17 mouse cellular contexts compared by ENCODE assay signal in genomic region chr6:115767357-115767756, GRCm38 (mm10). TPM values are rescaled to one million over a fixed set of nuclear protein-coding genes. Genes with fewer than 3 reads are reported as not detected.
A peak's percentile ranks its signal among the peaks of the same experiment; 100 is the strongest.
DNase-seq lines count a peak whose midpoint lies in the region; ATAC-seq and TF ChIP-seq lines count a peak whose summit lies in the region.
"Had no signal": no experiment of that assay in that cellular context is flagged by ENCODE, and none has a peak within 500 bp of the region (broad histone marks: within the 10 kb centered on the region; RNA-seq: fewer than 3 reads in every experiment).

No protein-coding gene starts in this region.

- WGBS in kidney, embryonic 15.5 days: 39% methylated on average over 9 of the region's 9 CpGs
- 38% methylated on average over 9 of the region's 9 CpGs for WGBS in midbrain, postnatal 0 days

- no peak for ATAC-seq in kidney, embryonic 15.5 days (replicated peaks; ENCODE audit: low FRiP score)
- no peak for ATAC-seq in midbrain, postnatal 0 days (ENCODE audit: low FRiP score)
- ATAC-seq: inflammation-experienced regulatory T-cells, adult 6 months had no signal

- H3K27me3 ChIP-seq in kidney, embryonic 15.5 days: no peaks in the 10 kb centered on the region
- H3K27me3 ChIP-seq in midbrain, postnatal 0 days (ENCODE audit: insufficient read depth, low read length): no peaks in the 10 kb centered on the region
- H3K27me3 ChIP-seq: CH12.LX; stomach, embryonic 15.5 days had no signal

- no peaks in the 10 kb centered on the region for H3K9me3 ChIP-seq in kidney, embryonic 15.5 days (replicated peaks)
- no peaks in the 10 kb centered on the region for H3K9me3 ChIP-seq in midbrain, postnatal 0 days (ENCODE audit: low read length)
- H3K9me3 ChIP-seq: stomach, embryonic 15.5 days had no signal

- H3K4me2 ChIP-seq in kidney, embryonic 15.5 days: no peak overlapping the region
- no peak overlapping the region for H3K4me2 ChIP-seq in midbrain, postnatal 0 days (ENCODE audit: low read depth, low read length, poor library complexity, severe bottlenecking)
- H3K4me2 ChIP-seq: stomach, embryonic 15.5 days had no signal

- no peaks in the 10 kb centered on the region for H3K36me3 ChIP-seq in kidney, embryonic 15.5 days
- H3K36me3 ChIP-seq in midbrain, postnatal 0 days (ENCODE audit: insufficient read depth, low read length): no peaks in the 10 kb centered on the region
- H3K36me3 ChIP-seq: midbrain, embryonic 10.5 days; stomach, embryonic 15.5 days had no signal

- TF ChIP-seq CTCF in midbrain, postnatal 0 days (IDR thresholded peaks at IDR 0.05): no peak

- 0 out of 2 replicates have a peak overlapping the region, but pooled peaks have one; percentile 47 for H3K27ac ChIP-seq in kidney, embryonic 15.5 days
- no peak overlapping the region for H3K27ac ChIP-seq in midbrain, postnatal 0 days (ENCODE audit: low read depth, low read length)
- H3K27ac ChIP-seq: liver, embryonic 14.5 days; midbrain, embryonic 10.5 days had no signal

- H3K4me3 ChIP-seq in kidney, embryonic 15.5 days (replicated peaks): no peak overlapping the region
- H3K4me3 ChIP-seq in midbrain, postnatal 0 days (ENCODE audit: low read depth, low read length): no peak overlapping the region
- H3K4me3 ChIP-seq: midbrain, embryonic 10.5 days; myocyte; stomach, embryonic 15.5 days had no signal

- no peak overlapping the region for H3K9ac ChIP-seq in kidney, embryonic 15.5 days
- no peak overlapping the region for H3K9ac ChIP-seq in midbrain, postnatal 0 days (replicated peaks; ENCODE audit: low read length, poor library complexity, severe bottlenecking)
- H3K9ac ChIP-seq: liver, embryonic 14.5 days; stomach, embryonic 15.5 days had no signal

- DNase-seq in embryo, embryonic 11 days: peak; percentile 33
- no peak for DNase-seq in embryo, embryonic 10.5 days (ENCODE audit: low spot score)
- no peak for DNase-seq in kidney, adult 11 months
- peak; percentile 21 for DNase-seq in lung, postnatal 36 days
- no peak for DNase-seq in lung, postnatal 14 days
- no peak for DNase-seq in urinary bladder, postnatal 36 days (ENCODE audit: low spot score in 2 of 2)
- DNase-seq in midbrain, postnatal 0 days (ENCODE audit: low spot score): no peak
- DNase-seq: cerebellum, adult 9-11 months; kidney, postnatal 36 days; right cerebral cortex, adult 18-20 months had no signal

- peaks cover 21% of the 10 kb centered on the region for H3K4me1 ChIP-seq in kidney, embryonic 15.5 days
- peaks cover 3% of the 10 kb centered on the region; the same call in 1 of the 2 replicates for H3K4me1 ChIP-seq in midbrain, postnatal 0 days (ENCODE audit: insufficient read depth, low read length)

RNA-seq across cellular contexts. Expression of gene Tmem40, which starts 5.1 kb away (rescaled TPM):
- polyA plus RNA-seq in kidney, embryonic 15.5 days (2015; fragmentation: Nextera tagmentation; extraction: Ambion mirVana): 1.8 and 2.2 TPM in 2 replicates
- 0.99 and 1.5 TPM in 2 replicates for total RNA-seq in midbrain, postnatal 0 days (2014; rRNA removed)
- polyA plus RNA-seq in midbrain, postnatal 0 days (2015; fragmentation: Nextera tagmentation; extraction: Ambion mirVana): 1.5 TPM in 2 replicates
- total RNA-seq: CH12.LX had no signal
- polyA plus RNA-seq: inflammation-experienced regulatory T-cells, adult 6 months had no signal

RNA-seq across cellular contexts. Expression of gene Cand2, which starts 7.0 kb away (rescaled TPM):
- 35.2 and 37.4 TPM in 2 replicates for polyA plus RNA-seq in kidney, embryonic 15.5 days (2015; fragmentation: Nextera tagmentation; extraction: Ambion mirVana)
- total RNA-seq in midbrain, postnatal 0 days (2014; rRNA removed): 9.3 and 10.2 TPM in 2 replicates
- polyA plus RNA-seq in midbrain, postnatal 0 days (2015; fragmentation: Nextera tagmentation; extraction: Ambion mirVana): 4.2 and 4.3 TPM in 2 replicates

RNA-seq across cellular contexts. Expression of gene Rpl32, which starts 41.2 kb away (rescaled TPM):
- polyA plus RNA-seq in kidney, embryonic 15.5 days (2015; fragmentation: Nextera tagmentation; extraction: Ambion mirVana): 2,232 and 2,490 TPM in 2 replicates
- total RNA-seq in midbrain, postnatal 0 days (2014; rRNA removed): 768 and 939 TPM in 2 replicates
- 982 and 1,027 TPM in 2 replicates for polyA plus RNA-seq in midbrain, postnatal 0 days (2015; fragmentation: Nextera tagmentation; extraction: Ambion mirVana)

Comparison
In these comparisons a context has a peak if more than half of its experiments do, and no peak if none do; other contexts are left out.
1. DNase-seq: peak in embryo, embryonic 11 days (single experiment) and lung, postnatal 36 days (single experiment); none in embryo, embryonic 10.5 days (single experiment), kidney, adult 11 months (single experiment), lung, postnatal 14 days (single experiment), urinary bladder, postnatal 36 days (0 of 2) and midbrain, postnatal 0 days (single experiment).